Mouse (Mus musculus): ENCODE measurements around the gene Lcp2.

The Lcp2 gene

GRCm38 (mm10) chr11:34048375-34049124, 1.8 kb downstream of the Lcp2 start:
- no peak for DNase-seq (ENCODE audit: low spot score)

GRCm38 (mm10) chr11:34049125-34049379, 2.3 kb downstream of the Lcp2 start:
- no peak for DNase-seq (ENCODE audit: low spot score)

- no peak for DNase-seq (ENCODE audit: low spot score)
Measured at GRCm38 (mm10) chr11:34050063-34050462, 3.3 kb downstream of the Lcp2 start.

- DNase-seq (ENCODE audit: low spot score) = no peak
Measured at GRCm38 (mm10) chr11:34050643-34051042, 3.9 kb downstream of the Lcp2 start.

- DNase-seq (ENCODE audit: low spot score) = no peak
Measured at GRCm38 (mm10) chr11:34053031-34053818, 6.5 kb downstream of the Lcp2 start.

- no peak for DNase-seq (ENCODE audit: low spot score)
Measured at GRCm38 (mm10) chr11:34054031-34054727, 7.5 kb downstream of the Lcp2 start.

- no peak for DNase-seq (ENCODE audit: low spot score)
Measured at GRCm38 (mm10) chr11:34056715-34057114, 10.0 kb downstream of the Lcp2 start.

GRCm38 (mm10) chr11:34058332-34058731, 11.6 kb downstream of the Lcp2 start:
- no peak for DNase-seq (ENCODE audit: low spot score)

GRCm38 (mm10) chr11:34058960-34059359, 12.2 kb downstream of the Lcp2 start:
- no peak for DNase-seq (ENCODE audit: low spot score)

GRCm38 (mm10) chr11:34061740-34062139, 15.0 kb downstream of the Lcp2 start:
- DNase-seq (ENCODE audit: low spot score) = no peak

GRCm38 (mm10) chr11:34063257-34063656, 16.5 kb downstream of the Lcp2 start:
- no peak for DNase-seq (ENCODE audit: low spot score)

- no peak for DNase-seq (ENCODE audit: low spot score)
Measured at GRCm38 (mm10) chr11:34063702-34064485, 17.2 kb downstream of the Lcp2 start.

GRCm38 (mm10) chr11:34070596-34070995, 23.9 kb downstream of the Lcp2 start:
- DNase-seq (ENCODE audit: low spot score) = no peak

GRCm38 (mm10) chr11:34072309-34072708, 25.6 kb downstream of the Lcp2 start:
- DNase-seq (ENCODE audit: low spot score) = no peak

GRCm38 (mm10) chr11:34073776-34074175, 27.1 kb downstream of the Lcp2 start:
- DNase-seq (ENCODE audit: low spot score) = peak; percentile 48

- no peak for DNase-seq (ENCODE audit: low spot score)
Measured at GRCm38 (mm10) chr11:34077870-34078269, 31.1 kb downstream of the Lcp2 start.

- no peak for DNase-seq (ENCODE audit: low spot score)
Measured at GRCm38 (mm10) chr11:34078581-34078980, 31.9 kb downstream of the Lcp2 start.

GRCm38 (mm10) chr11:34079542-34080464, 33.1 kb downstream of the Lcp2 start:
- no peak for DNase-seq (ENCODE audit: low spot score)

GRCm38 (mm10) chr11:34083795-34084194, 37.1 kb downstream of the Lcp2 start:
- no peak for DNase-seq (ENCODE audit: low spot score)

GRCm38 (mm10) chr11:34084639-34085038, 37.9 kb downstream of the Lcp2 start:
- no peak for DNase-seq (ENCODE audit: low spot score)

- no peak for DNase-seq (ENCODE audit: low spot score)
Measured at GRCm38 (mm10) chr11:34086164-34086751, 39.5 kb downstream of the Lcp2 start.
